Mouse (Mus musculus): Measurements from ENCODE around the gene Rnase9.

- TF ChIP-seq CTCF (IDR thresholded peaks at IDR 0.05; ENCODE audit: borderline replicate concordance, insufficient read depth, low read length) (no peak), POLR2A (IDR thresholded peaks at IDR 0.05; ENCODE audit: low read depth, low read length) (no peak)
Measured at GRCm38 (mm10) chr14:50997088-50997487, 44.6 kb downstream of the Rnase9 start.
